Mouse (Mus musculus): ENCODE data around the gene Scube3. TPM values are rescaled to one million over a fixed set of nuclear protein-coding genes. Genes with fewer than 3 reads are reported as not detected.

The Scube3 gene
- total RNA-seq, 2 experiments from 2014 or later, result 14.5 to 16.0 TPM

- DNase-seq, result no peak
Measured at GRCm38 (mm10) chr17:28131156-28131555, 10.8 kb upstream of the Scube3 start.

- peak; percentile 67 to 78 for DNase-seq
Measured at GRCm38 (mm10) chr17:28133193-28133592, 8.7 kb upstream of the Scube3 start.

GRCm38 (mm10) chr17:28135496-28135895 is 6.4 kb upstream of the Scube3 start:
- DNase-seq, result peak; percentile 67 to 77

GRCm38 (mm10) chr17:28136266-28136665 is 5.7 kb upstream of the Scube3 start:
- DNase-seq, result peak; percentile 77 to 79

GRCm38 (mm10) chr17:28138013-28138412 is 3.9 kb upstream of the Scube3 start:
- no peak for DNase-seq

GRCm38 (mm10) chr17:28138685-28139084 is 3.3 kb upstream of the Scube3 start:
- no peak for DNase-seq

GRCm38 (mm10) chr17:28140431-28141204 is 1.3 kb upstream of the Scube3 start:
- peak; percentile 46 to 58 for DNase-seq

- DNase-seq, result peak in 1 of 2 experiments; percentile 42
Measured at GRCm38 (mm10) chr17:28141205-28141650, 713 bp upstream of the Scube3 start.

GRCm38 (mm10) chr17:28142700-28143610 is 1.0 kb downstream of the Scube3 start:
- DNase-seq, result peak; percentile 36 to 64

- no peak for DNase-seq
Measured at GRCm38 (mm10) chr17:28143751-28144150, 1.8 kb downstream of the Scube3 start.

GRCm38 (mm10) chr17:28144241-28144640 is 2.3 kb downstream of the Scube3 start:
- DNase-seq, result no peak

- DNase-seq, result no peak
Measured at GRCm38 (mm10) chr17:28148288-28148687, 6.3 kb downstream of the Scube3 start.

GRCm38 (mm10) chr17:28149734-28150133 is 7.8 kb downstream of the Scube3 start:
- DNase-seq, result no peak

- no peak for DNase-seq
Measured at GRCm38 (mm10) chr17:28150456-28150855, 8.5 kb downstream of the Scube3 start.

GRCm38 (mm10) chr17:28153095-28153494 is 11.2 kb downstream of the Scube3 start:
- DNase-seq, result no peak

GRCm38 (mm10) chr17:28154970-28155369 is 13.0 kb downstream of the Scube3 start:
- no peak for DNase-seq

- no peak for DNase-seq
Measured at GRCm38 (mm10) chr17:28160361-28160760, 18.4 kb downstream of the Scube3 start.

GRCm38 (mm10) chr17:28161310-28161881 is 19.5 kb downstream of the Scube3 start:
- DNase-seq, result no peak

GRCm38 (mm10) chr17:28163666-28164065 is 21.7 kb downstream of the Scube3 start:
- peak; percentile 85 to 87 for DNase-seq

- peak; percentile 71 to 73 for DNase-seq
Measured at GRCm38 (mm10) chr17:28170460-28171305, 28.7 kb downstream of the Scube3 start.

- no peak for DNase-seq
Measured at GRCm38 (mm10) chr17:28172690-28173089, 30.7 kb downstream of the Scube3 start.
